Mouse (Mus musculus) small intestine, adult 2 months (tissue): ENCODE results near the gene Gm45213. TPM values are rescaled to one million over a fixed set of nuclear protein-coding genes. Genes with fewer than 3 reads are reported as not detected.

ENCODE experiments used
- H3K27ac ChIP-seq: fragments of 200-500 bp; 2 replicates; pipeline ENCODE4 v1.5.1; 2012; ENCODE audit warnings: low read depth, low read length, control low read depth, inconsistent platforms; ENCODE audit not compliant: insufficient read depth
- H3K27me3 ChIP-seq: fragments of 200-500 bp; 2 replicates; pipeline ENCODE4 v1.6.1; 2012; ENCODE audit warnings: mild to moderate bottlenecking, moderate library complexity, low read length, inconsistent platforms; ENCODE audit not compliant: control insufficient read depth, insufficient read depth
- H3K36me3 ChIP-seq: fragments of 200-500 bp; 2 replicates; pipeline ENCODE4 v1.6.1; 2012; ENCODE audit warnings: mild to moderate bottlenecking, low read length, control low read depth, inconsistent platforms; ENCODE audit not compliant: control insufficient read depth, insufficient read depth
- H3K4me1 ChIP-seq: fragments of 200-500 bp; 2 replicates; pipeline ENCODE4 v1.6.1; 2012; ENCODE audit warnings: low read length, inconsistent platforms, mixed read lengths; ENCODE audit not compliant: control insufficient read depth, insufficient read depth, insufficient read length
- H3K4me3 ChIP-seq: fragments of 200-500 bp; 2 replicates; pipeline ENCODE4 v1.5.1; 2012; ENCODE audit warnings: low read depth, mild to moderate bottlenecking, control low read depth, inconsistent platforms, low read length, moderate library complexity
- CTCF ChIP-seq: fragments of 200-500 bp; IDR thresholded peaks from 2 replicates; pipeline ENCODE4 v1.5.1; 2012; ENCODE audit warnings: low read depth, mild to moderate bottlenecking, control low read depth, inconsistent platforms, low read length, moderate library complexity, mixed read lengths; ENCODE audit not compliant: insufficient replicate concordance, insufficient read length; ENCODE audit errors: extremely low read depth
- POLR2A ChIP-seq: fragments of 200-500 bp; IDR thresholded peaks from 2 replicates; pipeline ENCODE4 v1.6.1; 2012; ENCODE audit warnings: low read depth, mild to moderate bottlenecking, control low read depth, inconsistent platforms, low read length, moderate library complexity
- WGBS: fragments of 180-500 bp; shearing (Covaris S2); methylation state at CpG from one replicate; pipeline ENCODE4 v1.1.7; 2018; 5-methylcytosine and 5-hydroxymethylcytosine counted together
- polyA plus RNA-seq: library from polyadenylated mRNA; depleted of rRNA; stranded (reverse); fragments of >200 nt; gene quantifications from 2 replicates; pipeline ENCODE4 v1.2.3, GENCODE M21; 2012

The Gm45213 gene
- polyA plus RNA-seq, 1 experiment = not detected

DNA sequence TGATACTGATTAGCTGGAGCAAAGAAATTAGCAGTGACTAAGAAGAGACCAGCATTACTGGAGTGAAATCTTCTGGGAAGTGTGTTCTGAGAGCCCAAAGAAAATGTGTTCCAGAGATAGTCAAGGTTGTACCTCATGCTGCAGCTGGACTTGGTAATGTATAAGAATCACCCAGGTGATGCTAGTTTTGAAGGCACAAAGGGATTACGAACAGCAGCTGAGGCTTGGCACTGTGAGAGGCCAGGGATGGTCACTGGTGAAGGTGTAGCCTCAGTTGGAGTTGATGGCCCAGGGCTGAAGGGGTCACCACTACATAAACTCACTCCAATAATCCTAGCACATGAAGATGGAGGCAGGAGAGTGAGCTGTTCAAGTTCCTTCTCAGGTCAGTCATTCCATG, 15.3 kb downstream of the Gm45213 start, which contains the start of gene Snrpa1:
TSS of gene Snrpa1 (plus strand) at position 301 of the 400 bp plus-strand sequence.
- H3K4me3 ChIP-seq = peak within 1 kb of the TSS; percentile 78
- no peaks in the 10 kb centered on the region for H3K27me3 ChIP-seq
- H3K36me3 ChIP-seq = peaks cover 3% of the 10 kb centered on the region
- no peaks in the 10 kb centered on the region; the same call in 1 of the 2 replicates for H3K4me1 ChIP-seq
- H3K27ac ChIP-seq = no peak within 1 kb of the TSS
- 91% methylated on average over 1 of the region's 1 CpGs for whole genome bisulfite sequencing
- TF ChIP-seq CTCF (no peak), POLR2A (no peak)

DNA sequence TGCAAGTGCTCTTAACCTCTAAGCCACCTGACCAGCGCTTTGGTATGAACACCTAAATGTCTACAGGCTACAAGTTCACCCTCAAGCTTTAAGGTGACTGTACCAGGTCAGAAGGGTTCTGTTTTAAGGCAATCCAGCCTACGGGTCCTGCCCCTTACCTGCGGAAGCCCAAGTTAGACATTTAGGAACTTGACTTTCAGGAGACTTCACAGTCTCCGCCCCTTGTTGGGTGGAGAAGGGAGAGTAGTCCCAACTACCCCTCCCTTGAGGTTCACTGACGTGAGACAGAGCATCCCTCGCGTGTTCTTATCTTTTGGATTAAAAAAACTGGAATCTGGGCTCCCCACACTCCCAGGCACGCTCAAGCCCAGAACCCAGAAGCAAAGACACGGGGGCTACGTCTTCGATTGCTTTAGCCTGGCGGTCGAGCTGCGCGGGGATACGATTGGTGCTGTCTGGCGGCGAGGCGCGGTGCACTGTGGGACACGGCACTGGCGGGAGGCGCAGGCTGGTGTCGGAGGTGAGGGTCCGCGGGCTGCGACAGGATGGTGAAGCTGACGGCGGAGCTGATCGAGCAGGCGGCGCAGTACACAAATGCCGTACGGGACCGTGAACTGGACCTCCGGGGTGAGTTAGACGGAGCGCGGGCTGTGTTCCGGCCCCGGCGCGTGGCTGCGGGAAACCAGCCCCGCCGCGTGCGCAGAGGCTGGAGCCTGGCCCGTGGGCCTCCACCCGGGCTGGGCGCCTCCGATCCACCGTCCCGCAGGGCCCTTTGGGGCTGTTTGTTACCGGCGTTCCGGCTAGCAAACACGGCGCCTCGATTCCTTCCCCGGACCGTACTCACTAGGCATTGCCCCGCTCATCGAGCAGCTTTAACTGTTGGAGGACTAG, 16.9 kb downstream of the Gm45213 start:
- Histone ChIP-seq H3K4me3 (peak overlapping the region; percentile 78), H3K4me1 (no peaks in the 10 kb centered on the region; the same call in 1 of the 2 replicates), H3K27me3 (no peaks in the 10 kb centered on the region), H3K27ac (no peak overlapping the region), H3K36me3 (peaks cover 11% of the 10 kb centered on the region)
- TF ChIP-seq POLR2A (peak; percentile 32; the same call in 1 of the 2 replicates), CTCF (no peak)
- under 1% methylated on average over 64 of the region's 64 CpGs for WGBS

DNA sequence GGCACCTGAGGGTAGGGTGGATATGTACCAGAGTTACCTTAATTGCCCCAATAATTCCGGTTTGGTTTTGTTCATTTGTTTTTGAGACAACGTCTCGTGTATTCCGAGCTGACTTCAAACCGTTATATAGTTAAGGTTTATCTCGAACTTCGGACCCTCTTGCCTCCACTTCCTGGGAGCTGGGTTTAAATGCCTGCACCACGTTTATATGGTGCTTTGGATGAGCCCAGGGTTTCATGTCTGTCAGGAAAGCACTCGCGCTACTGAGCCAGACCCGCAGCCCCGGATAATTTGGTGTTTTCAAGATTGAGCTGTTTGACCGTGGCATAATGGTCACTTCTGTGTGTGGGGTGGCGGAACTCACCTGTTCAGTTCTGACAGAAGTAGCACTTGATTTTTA, 17.7 kb downstream of the Gm45213 start:
- H3K4me3 ChIP-seq = peak overlapping the region; percentile 78
- peaks cover 15% of the 10 kb centered on the region for H3K36me3 ChIP-seq
- no peaks in the 10 kb centered on the region; the same call in 1 of the 2 replicates for H3K4me1 ChIP-seq
- TF ChIP-seq POLR2A (no peak), CTCF (no peak)
- no peak overlapping the region for H3K27ac ChIP-seq
- H3K27me3 ChIP-seq = no peaks in the 10 kb centered on the region
- 1% methylated on average over 14 of the region's 14 CpGs for WGBS

DNA sequence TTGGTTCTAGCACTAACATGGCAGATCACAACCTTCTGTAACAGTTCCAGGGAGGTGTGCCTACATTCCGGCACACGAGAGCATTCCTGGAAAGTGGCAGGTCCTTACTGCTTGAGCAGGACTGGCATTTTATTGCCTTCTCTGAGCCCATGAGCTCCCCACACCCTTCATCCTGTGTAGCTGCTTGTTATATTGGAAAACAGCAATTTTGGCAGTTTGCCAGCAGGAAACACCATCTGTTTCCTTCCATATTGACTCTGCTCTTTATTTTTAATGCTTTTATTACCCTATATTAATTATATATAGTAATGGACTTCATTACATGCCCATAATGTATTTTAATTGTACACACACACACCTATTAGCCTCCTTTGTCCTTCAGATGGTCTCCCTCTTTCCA, 33.0 kb downstream of the Gm45213 start:
- TF ChIP-seq CTCF (no peak), POLR2A (no peak)
- WGBS = 21% methylated on average over 2 of the region's 2 CpGs
- Histone ChIP-seq H3K4me1 (peaks cover 15% of the 10 kb centered on the region; the same call in 1 of the 2 replicates), H3K36me3 (peaks cover 22% of the 10 kb centered on the region), H3K27ac (peak overlapping the region; percentile 33; the same call in 1 of the 2 replicates), H3K4me3 (no peak overlapping the region), H3K27me3 (no peaks in the 10 kb centered on the region)

DNA sequence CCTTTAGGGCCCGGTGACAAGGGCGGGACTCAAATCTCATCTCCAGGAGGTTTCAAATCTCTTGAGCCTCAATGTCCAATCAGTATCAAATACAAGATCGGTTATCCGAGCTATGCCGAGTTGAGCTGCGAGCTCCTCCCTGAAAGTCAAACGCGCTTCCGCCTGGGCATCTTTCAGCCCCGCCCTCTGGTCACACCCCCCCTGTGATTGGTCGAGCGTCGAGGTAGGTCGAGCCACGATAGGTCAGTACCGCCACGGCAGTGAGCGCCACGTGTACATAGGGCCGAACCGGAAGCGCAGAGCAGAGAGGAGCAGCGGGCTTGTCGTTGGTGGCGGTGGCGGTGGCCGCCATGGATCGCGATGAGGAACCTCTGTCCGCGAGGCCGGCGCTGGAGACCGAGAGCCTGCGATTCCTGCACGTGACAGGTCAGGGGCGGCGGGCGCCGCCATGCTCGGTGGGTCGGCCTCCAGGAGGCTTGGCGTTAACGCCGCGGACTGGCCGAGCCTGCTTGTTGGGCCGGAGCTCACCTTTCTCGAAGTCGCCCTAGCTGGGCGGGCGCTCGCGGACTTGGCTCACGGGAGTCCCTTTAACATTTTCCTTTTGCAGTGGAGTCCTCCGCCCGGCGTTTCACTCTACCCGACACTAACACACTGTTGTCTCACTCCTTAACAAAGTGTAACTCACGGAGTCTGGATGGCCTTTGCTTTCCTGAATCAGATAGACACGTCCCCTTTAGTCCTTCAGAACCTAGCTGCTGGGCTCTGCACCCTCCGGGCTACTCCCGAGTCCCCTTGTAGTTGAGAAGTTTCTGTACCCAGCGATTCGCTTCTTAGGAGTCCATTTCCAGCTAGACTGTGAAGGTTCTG, 36.2 kb downstream of the Gm45213 start, which contains the start of gene Selenos:
TSS of gene Selenos (plus strand) at position 286 of the 867 bp plus-strand sequence.
- H3K4me3 ChIP-seq = peak within 1 kb of the TSS; percentile 83
- H3K27me3 ChIP-seq = no peaks in the 10 kb centered on the region
- H3K4me1 ChIP-seq = peaks cover 15% of the 10 kb centered on the region; the same call in 1 of the 2 replicates
- under 1% methylated on average over 65 of the region's 65 CpGs for WGBS
- peak within 1 kb of the TSS; percentile 45 for H3K27ac ChIP-seq
- TF ChIP-seq POLR2A (peak; percentile 88), CTCF (no peak)
- H3K36me3 ChIP-seq = peaks cover 22% of the 10 kb centered on the region

DNA sequence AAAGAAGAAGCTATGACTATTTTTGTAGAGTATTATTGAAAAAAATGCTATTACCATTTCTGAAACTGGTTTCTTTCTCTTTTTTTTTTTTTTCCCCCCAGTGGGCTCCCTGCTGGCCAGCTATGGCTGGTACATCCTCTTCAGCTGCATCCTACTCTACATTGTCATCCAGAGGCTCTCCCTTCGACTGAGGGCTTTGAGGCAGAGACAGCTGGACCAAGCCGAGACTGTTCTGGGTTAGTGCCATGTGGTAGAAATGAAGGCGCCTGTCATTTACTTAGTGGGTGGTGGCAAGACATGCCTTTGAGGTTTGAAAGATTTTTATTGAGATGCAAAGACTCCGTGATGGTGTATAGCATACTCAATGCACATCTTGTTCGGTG, 36.8 kb downstream of the Gm45213 start:
- Histone ChIP-seq H3K4me3 (peak overlapping the region; percentile 83), H3K27ac (no peak overlapping the region), H3K36me3 (peaks cover 21% of the 10 kb centered on the region), H3K27me3 (no peaks in the 10 kb centered on the region), H3K4me1 (peaks cover 15% of the 10 kb centered on the region; the same call in 1 of the 2 replicates)
- TF ChIP-seq CTCF = no peak
- WGBS = 33% methylated on average over 5 of the region's 5 CpGs
